8 mouse cellular contexts compared by ENCODE assay signal in the genomic region with DNA sequence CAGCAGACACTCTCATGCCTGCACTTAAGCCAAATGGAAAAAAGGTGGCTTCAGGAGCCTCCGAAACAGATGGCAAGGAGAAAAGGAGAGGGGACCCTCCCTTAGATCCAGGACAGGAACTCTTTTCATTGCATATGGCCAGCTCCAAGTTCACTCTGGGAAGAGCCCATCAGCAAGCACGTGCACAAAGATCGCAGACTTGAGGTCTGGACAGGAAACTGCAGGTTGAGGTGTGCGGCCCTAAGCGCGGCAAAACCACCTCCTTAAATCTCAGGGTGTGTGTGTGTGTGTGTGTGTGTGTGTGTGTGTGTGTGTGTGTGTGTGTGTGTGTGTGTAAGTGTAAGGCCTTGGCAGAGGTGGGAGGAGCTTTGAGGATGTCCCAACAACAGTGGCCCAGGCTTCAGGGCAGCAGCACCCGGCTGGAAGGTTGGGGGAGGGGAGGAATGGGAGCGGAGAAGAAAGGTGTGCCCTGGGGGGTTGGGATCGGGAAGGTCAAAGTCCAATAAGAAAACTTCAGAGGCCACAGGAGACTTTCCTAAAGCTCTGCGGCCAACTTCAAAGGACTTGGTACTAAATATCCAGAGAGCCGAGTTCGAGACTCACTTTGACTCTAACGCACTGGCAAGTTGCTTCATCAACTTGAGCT. TPM values are rescaled to one million over a fixed set of nuclear protein-coding genes. Genes with fewer than 3 reads are reported as not detected.
DNase-seq lines count a peak whose midpoint lies in the region; ATAC-seq lines count a peak whose summit lies in the region.

No protein-coding gene starts in this region.

- peak overlapping the region; percentile 95 for H3K4me3 ChIP-seq in megakaryocyte, embryonic 14.5 days (replicated peaks)
- peak overlapping the region; percentile 78 for H3K4me3 ChIP-seq in forebrain, embryonic 10.5 days
- H3K4me3 ChIP-seq in kidney, embryonic 15.5 days (replicated peaks) = peak overlapping the region; percentile 66
- peak overlapping the region; percentile 67 for H3K4me3 ChIP-seq in midbrain, embryonic 12.5 days

- ATAC-seq in megakaryocyte, adult 5-6 weeks (ENCODE audit: poor library complexity, severe bottlenecking) = no peak
- no peak for ATAC-seq in kidney, embryonic 15.5 days (replicated peaks; ENCODE audit: low FRiP score)
- ATAC-seq in midbrain, embryonic 12.5 days (ENCODE audit: low FRiP score, low read depth) = no peak

- no peaks in the 10 kb centered on the region for H3K9me3 ChIP-seq in megakaryocyte, embryonic 14.5 days
- H3K9me3 ChIP-seq in forebrain, embryonic 10.5 days = no peaks in the 10 kb centered on the region
- H3K9me3 ChIP-seq in kidney, embryonic 15.5 days (replicated peaks) = no peaks in the 10 kb centered on the region
- H3K9me3 ChIP-seq in midbrain, embryonic 12.5 days = no peaks in the 10 kb centered on the region

- WGBS in forebrain, embryonic 10.5 days = 18% methylated on average over 13 of the region's 13 CpGs
- WGBS in kidney, embryonic 15.5 days = 15% methylated on average over 13 of the region's 13 CpGs
- 21% methylated on average over 13 of the region's 13 CpGs for WGBS in midbrain, embryonic 12.5 days

- no peak for DNase-seq in forebrain, embryonic 10.5 days (ENCODE audit: extremely low spot score, low spot score)
- no peak for DNase-seq in urinary bladder, postnatal 14 days (ENCODE audit: low spot score)
- no peak for DNase-seq in spleen, postnatal 4 days (ENCODE audit: low spot score in 2 of 2)
- no peak for DNase-seq in cerebellum, postnatal 36 days

- H3K4me2 ChIP-seq in kidney, embryonic 15.5 days = peak overlapping the region; percentile 93
- peak overlapping the region; percentile 83 for H3K4me2 ChIP-seq in midbrain, embryonic 12.5 days (replicated peaks)

- peaks cover 51% of the 10 kb centered on the region for H3K4me1 ChIP-seq in megakaryocyte, embryonic 14.5 days
- H3K4me1 ChIP-seq in forebrain, embryonic 10.5 days = peaks cover 59% of the 10 kb centered on the region
- H3K4me1 ChIP-seq in kidney, embryonic 15.5 days = peaks cover 54% of the 10 kb centered on the region
- peaks cover 43% of the 10 kb centered on the region for H3K4me1 ChIP-seq in midbrain, embryonic 12.5 days

- no peak overlapping the region for H3K9ac ChIP-seq in kidney, embryonic 15.5 days
- H3K9ac ChIP-seq in midbrain, embryonic 12.5 days (replicated peaks) = no peak overlapping the region

- H3K36me3 ChIP-seq in megakaryocyte, embryonic 14.5 days (replicated peaks; ENCODE audit: low read length) = peaks cover 17% of the 10 kb centered on the region
- H3K36me3 ChIP-seq in forebrain, embryonic 10.5 days (replicated peaks) = no peaks in the 10 kb centered on the region
- no peaks in the 10 kb centered on the region for H3K36me3 ChIP-seq in kidney, embryonic 15.5 days
- no peaks in the 10 kb centered on the region for H3K36me3 ChIP-seq in midbrain, embryonic 12.5 days

- no peak overlapping the region for H3K27ac ChIP-seq in forebrain, embryonic 10.5 days
- no peak overlapping the region for H3K27ac ChIP-seq in kidney, embryonic 15.5 days
- H3K27ac ChIP-seq in midbrain, embryonic 12.5 days (replicated peaks) = 0 out of 2 replicates have a peak overlapping the region, but pooled peaks have one; percentile 30

- H3K27me3 ChIP-seq in megakaryocyte, embryonic 14.5 days (replicated peaks) = peaks cover 45% of the 10 kb centered on the region
- peaks cover 76% of the 10 kb centered on the region for H3K27me3 ChIP-seq in forebrain, embryonic 10.5 days (ENCODE audit: poor library complexity, severe bottlenecking)
- H3K27me3 ChIP-seq in kidney, embryonic 15.5 days = peaks cover 59% of the 10 kb centered on the region
- H3K27me3 ChIP-seq in midbrain, embryonic 12.5 days = peaks cover 45% of the 10 kb centered on the region

RNA-seq across cellular contexts. Expression of gene Cbx7, which starts 39.3 kb away (rescaled TPM):
- polyA plus RNA-seq in megakaryocyte, embryonic 14.5 days (2012; ENCODE audit: insufficient read depth, low replicate concordance) = 2.2 and 5.7 TPM in 2 replicates
- total RNA-seq in megakaryocyte, adult 5-6 weeks (2015) = 4.9 and 5.5 TPM in 2 replicates
- 3.9 and 7.0 TPM in 2 replicates for total RNA-seq in megakaryocyte, adult 5-6 weeks (2017)
- polyA plus RNA-seq in forebrain, embryonic 10.5 days (2016; fragmentation: Nextera tagmentation; extraction: Ambion mirVana) = 2.8 and 3.9 TPM in 2 replicates
- 2.9 and 3.0 TPM in 2 replicates for polyA plus RNA-seq in kidney, embryonic 15.5 days (2015; fragmentation: Nextera tagmentation; extraction: Ambion mirVana)
- 4.2 and 5.6 TPM in 2 replicates for polyA plus RNA-seq in midbrain, embryonic 12.5 days (2016; fragmentation: Nextera tagmentation; extraction: Ambion mirVana)

RNA-seq across cellular contexts. Expression of gene Apobec3, which starts 40.2 kb away (rescaled TPM):
- polyA plus RNA-seq in megakaryocyte, embryonic 14.5 days (2012; ENCODE audit: insufficient read depth, low replicate concordance) = 0.81 and 1.1 TPM in 2 replicates
- 129 and 148 TPM in 2 replicates for total RNA-seq in megakaryocyte, adult 5-6 weeks (2015)
- 124 and 125 TPM in 2 replicates for total RNA-seq in megakaryocyte, adult 5-6 weeks (2017)
- polyA plus RNA-seq in forebrain, embryonic 10.5 days (2016; fragmentation: Nextera tagmentation; extraction: Ambion mirVana) = 9.2 and 11.0 TPM in 2 replicates
- polyA plus RNA-seq in kidney, embryonic 15.5 days (2015; fragmentation: Nextera tagmentation; extraction: Ambion mirVana) = 29.3 and 31.0 TPM in 2 replicates
- 5.1 and 6.9 TPM in 2 replicates for polyA plus RNA-seq in midbrain, embryonic 12.5 days (2016; fragmentation: Nextera tagmentation; extraction: Ambion mirVana)
